Mouse (Mus musculus): ENCODE data around the gene Ccdc188. TPM values are rescaled to one million over a fixed set of nuclear protein-coding genes. Genes with fewer than 3 reads are reported as not detected.
"Not testable (repeated sequence)": the region's sequence is repeated elsewhere in the genome, so short reads cannot be mapped to it uniquely, and the experiment has no call there.

Gene Ccdc188
- total RNA-seq (2015) (not detected in 2 replicates), total RNA-seq (2017) (not detected in 2 replicates)

DNA sequence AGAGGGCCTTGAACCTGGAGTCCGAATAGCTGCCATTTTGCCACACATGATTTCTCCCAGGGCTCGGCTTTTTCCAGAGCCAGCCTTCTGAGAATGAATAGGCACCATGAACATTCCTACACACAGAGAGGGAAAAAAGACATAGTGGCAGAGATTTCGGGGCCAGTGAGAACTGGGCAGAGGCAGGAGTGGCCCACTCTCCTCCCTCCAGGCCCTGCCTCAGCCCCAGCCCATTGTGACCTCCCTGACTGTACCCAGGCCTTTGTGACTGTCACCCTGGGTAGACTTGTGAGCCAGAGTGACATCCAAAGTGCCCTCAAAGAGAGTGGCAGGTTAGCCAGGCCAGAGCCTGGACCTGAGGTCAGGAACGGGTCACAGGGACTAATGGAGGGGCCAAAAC, at the start of gene Ccdc188:
Gene Ccdc188 (plus strand): TSS at position 301 of the 400 bp plus-strand sequence.
- ATAC-seq (ENCODE audit: poor library complexity, severe bottlenecking): no peak

- peak; percentile 38 for ATAC-seq (ENCODE audit: poor library complexity, severe bottlenecking)
Measured at GRCm38 (mm10) chr16:18169156-18169555, 48.5 kb upstream of the Ccdc188 start.

GRCm38 (mm10) chr16:18169776-18170175, 47.9 kb upstream of the Ccdc188 start:
- ATAC-seq (ENCODE audit: poor library complexity, severe bottlenecking): no peak

DNA sequence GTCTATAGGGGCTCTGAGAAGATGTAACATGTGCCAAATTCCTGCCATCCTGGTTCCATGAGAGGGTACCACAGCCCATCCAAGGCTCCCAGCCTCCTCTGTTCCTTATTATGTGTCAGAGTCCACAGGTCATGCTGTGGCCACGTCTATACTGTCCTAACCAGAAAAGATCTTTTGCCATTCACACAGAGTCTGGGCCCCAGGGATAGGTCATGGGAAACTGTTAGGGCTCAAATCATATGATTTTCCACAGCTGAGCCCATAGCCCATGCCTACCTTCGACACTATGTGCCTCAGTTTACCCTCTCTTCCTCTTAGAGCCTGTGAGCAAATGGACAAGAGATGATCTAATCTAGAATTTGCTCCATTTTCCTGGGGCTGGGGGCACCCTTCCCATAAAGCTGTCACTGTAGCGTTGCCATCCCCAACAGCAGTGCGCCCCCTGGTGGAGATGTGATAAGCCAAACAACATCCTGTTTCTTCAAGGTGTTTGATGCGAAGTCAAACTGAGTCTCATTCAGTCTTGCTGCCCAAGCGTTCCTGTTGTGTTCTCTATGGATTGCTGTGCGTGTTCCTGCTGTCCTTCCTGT, 45.3 kb upstream of the Ccdc188 start:
- peak; percentile 72 for ATAC-seq (ENCODE audit: poor library complexity, severe bottlenecking)

GRCm38 (mm10) chr16:18173231-18173630, 44.4 kb upstream of the Ccdc188 start:
- ATAC-seq (ENCODE audit: poor library complexity, severe bottlenecking): no peak

- no peak for ATAC-seq (ENCODE audit: poor library complexity, severe bottlenecking)
Measured at GRCm38 (mm10) chr16:18173788-18174187, 43.9 kb upstream of the Ccdc188 start.

- no peak for ATAC-seq (ENCODE audit: poor library complexity, severe bottlenecking)
Measured at GRCm38 (mm10) chr16:18175817-18176541, 41.7 kb upstream of the Ccdc188 start.

GRCm38 (mm10) chr16:18176758-18177157, 40.9 kb upstream of the Ccdc188 start:
- ATAC-seq (ENCODE audit: poor library complexity, severe bottlenecking): no peak

GRCm38 (mm10) chr16:18179591-18179990, 38.1 kb upstream of the Ccdc188 start:
- ATAC-seq (ENCODE audit: poor library complexity, severe bottlenecking): no peak

DNA sequence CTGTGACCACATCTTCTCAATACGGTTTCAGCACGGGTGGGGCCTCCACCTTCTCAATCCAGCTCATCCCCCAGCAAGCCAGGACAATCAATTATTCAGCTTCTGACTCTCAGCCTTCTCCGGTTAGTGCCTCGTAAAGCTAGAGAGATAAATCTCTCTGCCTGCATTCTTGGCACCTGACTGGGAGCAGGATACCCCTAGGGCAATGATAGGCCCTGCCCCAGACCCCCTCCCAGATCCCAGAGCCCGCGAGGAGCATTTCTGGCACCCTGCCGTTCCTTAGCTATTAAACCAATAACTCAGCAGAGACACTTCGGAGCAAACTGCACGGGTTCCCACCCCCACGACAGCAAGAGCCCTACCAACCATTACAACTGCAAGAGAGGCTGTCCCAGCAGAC, 36.3 kb upstream of the Ccdc188 start:
- ATAC-seq (ENCODE audit: poor library complexity, severe bottlenecking): no peak

DNA sequence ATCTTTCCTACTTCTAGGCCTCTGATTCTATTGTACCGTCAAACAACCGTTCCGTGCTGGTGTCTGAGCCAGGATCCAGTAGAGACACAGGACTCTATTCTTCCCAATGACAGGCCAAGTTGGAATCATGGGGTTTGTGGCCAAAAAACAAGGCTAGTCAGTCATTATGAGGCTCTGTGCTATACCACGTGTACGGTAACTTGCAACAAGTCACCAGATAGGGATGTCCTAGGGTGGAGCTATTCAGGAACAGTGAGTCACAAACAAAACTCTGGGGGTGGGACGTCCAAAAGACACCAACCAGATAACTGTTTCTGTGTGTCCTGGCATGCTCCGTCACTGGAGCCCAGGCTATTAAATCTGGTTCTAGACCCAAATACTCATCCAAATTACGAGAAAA, 34.9 kb upstream of the Ccdc188 start:
- ATAC-seq (ENCODE audit: poor library complexity, severe bottlenecking): no peak

GRCm38 (mm10) chr16:18185715-18186449, 31.8 kb upstream of the Ccdc188 start:
- no peak for ATAC-seq (ENCODE audit: poor library complexity, severe bottlenecking)

DNA sequence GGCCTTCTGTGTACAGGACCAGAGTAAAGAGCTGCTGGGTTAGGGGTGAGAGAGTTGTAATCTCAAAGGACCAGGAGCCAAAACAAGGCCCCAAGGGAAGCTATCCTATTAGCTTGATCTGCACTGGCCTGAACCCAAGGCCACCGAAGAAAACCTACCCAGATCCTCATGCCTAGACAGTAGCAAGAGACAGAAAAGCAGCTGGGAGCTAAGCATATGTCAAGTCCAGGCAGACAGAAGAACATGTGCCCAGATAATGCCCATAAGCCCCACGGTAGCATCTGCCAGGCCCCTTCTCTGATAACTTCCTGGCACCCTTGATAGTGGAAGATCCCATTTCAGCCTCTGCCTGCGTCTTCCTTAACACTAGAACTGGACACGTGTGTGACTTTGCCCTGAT, 30.9 kb upstream of the Ccdc188 start:
- no peak for ATAC-seq (ENCODE audit: poor library complexity, severe bottlenecking)

- ATAC-seq (ENCODE audit: poor library complexity, severe bottlenecking): no peak
Measured at GRCm38 (mm10) chr16:18187221-18187620, 30.5 kb upstream of the Ccdc188 start.

GRCm38 (mm10) chr16:18191006-18191405, 26.7 kb upstream of the Ccdc188 start:
- ATAC-seq (ENCODE audit: poor library complexity, severe bottlenecking): no peak

- no peak for ATAC-seq (ENCODE audit: poor library complexity, severe bottlenecking)
Measured at GRCm38 (mm10) chr16:18194208-18194985, 23.3 kb upstream of the Ccdc188 start.

- ATAC-seq (ENCODE audit: poor library complexity, severe bottlenecking): peak; percentile 90
Measured at GRCm38 (mm10) chr16:18195068-18195467, 22.6 kb upstream of the Ccdc188 start.

GRCm38 (mm10) chr16:18195561-18195960, 22.1 kb upstream of the Ccdc188 start:
- ATAC-seq (ENCODE audit: poor library complexity, severe bottlenecking): not testable (repeated sequence)

DNA sequence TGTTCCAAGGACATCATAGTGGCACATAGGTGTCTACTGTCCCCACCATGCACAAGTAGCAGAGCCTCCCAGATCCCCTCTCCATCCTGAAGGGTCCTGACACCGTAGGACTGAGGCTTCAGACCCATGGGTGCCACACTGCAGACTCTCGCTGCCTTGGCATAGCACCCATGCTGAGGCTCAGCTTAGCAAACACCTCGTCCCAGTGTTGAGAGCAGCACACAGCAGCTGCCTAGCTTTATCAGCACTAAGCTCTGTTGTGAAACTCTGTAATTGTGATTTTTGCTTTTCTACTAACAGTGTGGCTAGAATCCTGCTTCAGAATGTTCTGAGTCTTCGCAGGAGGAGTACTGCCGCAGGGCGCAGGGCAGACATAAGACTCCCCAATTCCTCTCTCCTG, 19.8 kb upstream of the Ccdc188 start:
- no peak for ATAC-seq (ENCODE audit: poor library complexity, severe bottlenecking)

DNA sequence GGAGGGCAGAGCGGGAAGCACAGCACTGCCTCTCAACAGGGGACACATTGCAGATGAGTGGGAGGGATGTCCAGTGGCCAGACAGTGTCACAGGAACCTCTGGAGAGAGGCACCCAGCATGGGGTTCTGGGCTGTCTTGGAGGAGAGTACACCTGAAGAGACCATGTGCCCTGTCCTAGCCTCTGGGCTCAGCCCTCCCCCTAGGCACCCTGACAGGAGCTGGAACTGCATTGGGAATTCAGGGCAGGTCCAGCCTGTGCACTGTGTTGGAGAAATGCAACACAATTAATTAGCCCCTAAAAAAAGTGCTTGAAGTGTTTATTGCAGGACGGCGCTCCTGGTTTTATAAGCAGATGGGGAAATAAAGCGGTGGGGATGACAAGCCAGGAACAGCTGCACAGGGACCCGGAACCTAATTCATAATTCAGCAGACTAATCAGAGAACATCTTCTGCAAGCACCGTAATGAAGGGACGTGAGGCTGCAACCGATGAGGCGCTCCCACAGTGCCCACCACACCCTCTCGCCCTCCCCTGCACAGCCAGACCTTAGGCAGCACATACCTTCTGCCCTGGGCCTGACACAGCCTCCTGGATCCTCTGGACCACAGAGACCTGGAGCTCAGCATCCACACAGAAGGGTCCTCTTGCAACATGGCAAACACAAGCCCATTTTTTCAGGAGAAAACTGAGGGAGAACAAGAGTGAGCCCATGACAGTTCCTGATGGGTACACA, 19.1 kb upstream of the Ccdc188 start:
- ATAC-seq (ENCODE audit: poor library complexity, severe bottlenecking): no peak

Data from megakaryocyte, adult 5-6 weeks (primary cell).